Mouse (Mus musculus) thymus, postnatal 4 days (tissue): ENCODE results near the gene Tmem185b.
A peak's percentile ranks its signal among the peaks of the same experiment; 100 is the strongest.

Source experiments
- DNase-seq: peaks from one replicate; pipeline ENCODE4 v3.0.0; 2021

Tmem185b gene

DNA sequence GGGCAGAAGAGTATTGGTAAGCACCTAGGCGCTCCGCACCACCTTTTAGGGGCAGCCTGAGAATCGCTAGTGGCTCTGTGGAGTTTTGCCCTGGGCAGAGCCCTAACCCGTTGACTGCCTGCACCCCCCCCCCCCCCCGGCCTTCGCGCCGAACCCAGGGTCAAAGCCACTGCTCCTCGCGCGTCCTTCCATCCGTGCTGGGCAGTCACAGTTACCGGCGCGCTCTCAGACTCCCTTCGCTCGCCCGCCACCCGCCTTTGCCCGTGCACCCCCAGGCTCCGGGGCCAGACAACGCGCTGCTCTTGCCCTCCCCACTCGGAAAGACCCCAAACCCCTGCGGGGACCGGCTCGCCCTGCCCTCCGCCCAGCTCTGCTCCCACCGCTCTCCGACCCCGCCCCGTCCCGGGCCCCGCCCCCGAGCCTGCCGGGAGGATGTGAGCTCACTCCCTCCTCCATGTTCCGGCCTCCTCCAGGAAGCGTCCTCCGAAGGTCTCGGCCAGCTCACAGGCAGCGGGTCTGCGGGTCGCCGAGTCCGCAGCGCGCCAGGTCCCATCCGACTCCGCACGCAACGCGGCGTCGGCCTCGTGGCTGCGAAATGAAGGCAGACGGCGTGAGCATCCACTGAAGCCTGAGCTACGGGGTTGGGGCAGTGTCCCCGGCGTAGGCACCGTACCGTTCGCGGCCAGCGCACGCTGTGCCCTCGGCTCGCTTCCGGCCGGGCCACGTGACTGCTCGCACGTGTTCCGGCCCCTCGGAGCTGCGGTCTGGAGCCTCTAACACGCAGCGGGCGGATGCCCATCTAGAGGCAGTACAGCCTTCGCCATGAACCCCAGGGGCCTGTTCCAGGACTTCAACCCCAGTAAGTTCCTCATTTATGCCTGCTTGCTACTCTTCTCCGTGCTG lies at the start of gene Tmem185b:
Gene Tmem185b (plus strand): TSS at position 472 of the 903 bp plus-strand sequence.
- DNase-seq = peak; percentile 97

- DNase-seq = peak; percentile 38
These were observed 49.0 kb upstream of the Tmem185b start for GRCm38 (mm10) chr1:119476905-119477353.

DNA sequence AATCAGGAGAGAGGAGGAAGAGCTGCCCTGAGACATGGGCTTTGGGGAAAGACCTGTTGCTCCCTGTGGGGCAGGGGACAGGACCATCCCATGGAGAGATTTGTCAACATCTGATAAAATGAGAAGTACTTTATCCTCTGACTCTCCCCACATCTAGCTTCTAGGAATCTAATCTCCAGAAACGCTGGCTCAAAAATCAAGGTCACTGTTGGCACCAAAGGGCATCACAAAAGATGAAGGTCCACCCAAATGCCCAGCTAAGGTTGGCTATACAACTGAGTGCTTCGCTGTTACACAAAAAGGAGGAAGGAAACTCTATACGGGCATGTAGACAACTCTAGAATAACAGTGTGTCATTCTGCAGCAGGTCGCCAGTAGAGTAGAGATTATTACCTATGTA lies 46.3 kb upstream of the Tmem185b start:
- no peak for DNase-seq

- DNase-seq = no peak
These were observed 45.3 kb upstream of the Tmem185b start for GRCm38 (mm10) chr1:119480678-119481077.

DNA sequence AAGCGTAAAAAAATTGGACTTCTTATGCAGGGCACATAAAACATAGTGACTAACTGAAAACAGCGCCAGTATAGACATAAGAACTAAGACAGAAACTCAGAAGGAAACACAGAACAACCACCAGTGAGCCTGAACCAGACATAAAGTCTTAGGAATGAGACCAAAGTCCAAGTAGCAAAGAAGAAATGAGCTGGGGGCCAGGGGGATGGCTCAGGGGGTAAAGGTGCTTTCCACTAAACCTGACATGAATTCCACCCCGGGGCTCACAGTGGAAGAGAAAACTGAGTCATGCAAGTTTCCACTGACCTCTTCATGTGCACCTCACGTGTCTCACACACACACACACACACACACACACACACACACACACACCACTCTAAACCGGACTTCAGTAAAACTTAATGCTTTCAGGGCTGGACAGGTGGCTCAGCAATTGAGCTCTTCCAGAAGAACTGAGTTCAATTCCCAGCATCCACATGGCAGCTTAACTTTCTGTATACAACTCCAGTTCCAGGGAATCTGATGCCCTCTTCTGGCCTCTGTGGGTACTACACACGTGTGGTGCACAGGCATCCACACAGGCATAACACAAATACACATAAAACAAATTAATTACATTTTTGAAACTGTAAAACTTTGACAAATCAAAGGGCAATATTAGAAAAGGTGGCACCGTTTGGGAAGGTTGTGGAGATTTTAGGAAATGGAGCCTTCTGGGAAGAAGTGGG lies 44.6 kb upstream of the Tmem185b start:
- DNase-seq = peak; percentile 61

- DNase-seq = no peak
These were observed 43.1 kb upstream of the Tmem185b start for GRCm38 (mm10) chr1:119482891-119483290.

- peak; percentile 65 for DNase-seq
These were observed 41.5 kb upstream of the Tmem185b start for GRCm38 (mm10) chr1:119484457-119484856.

GRCm38 (mm10) chr1:119485825-119486224 lies 40.1 kb upstream of the Tmem185b start:
- no peak for DNase-seq

DNA sequence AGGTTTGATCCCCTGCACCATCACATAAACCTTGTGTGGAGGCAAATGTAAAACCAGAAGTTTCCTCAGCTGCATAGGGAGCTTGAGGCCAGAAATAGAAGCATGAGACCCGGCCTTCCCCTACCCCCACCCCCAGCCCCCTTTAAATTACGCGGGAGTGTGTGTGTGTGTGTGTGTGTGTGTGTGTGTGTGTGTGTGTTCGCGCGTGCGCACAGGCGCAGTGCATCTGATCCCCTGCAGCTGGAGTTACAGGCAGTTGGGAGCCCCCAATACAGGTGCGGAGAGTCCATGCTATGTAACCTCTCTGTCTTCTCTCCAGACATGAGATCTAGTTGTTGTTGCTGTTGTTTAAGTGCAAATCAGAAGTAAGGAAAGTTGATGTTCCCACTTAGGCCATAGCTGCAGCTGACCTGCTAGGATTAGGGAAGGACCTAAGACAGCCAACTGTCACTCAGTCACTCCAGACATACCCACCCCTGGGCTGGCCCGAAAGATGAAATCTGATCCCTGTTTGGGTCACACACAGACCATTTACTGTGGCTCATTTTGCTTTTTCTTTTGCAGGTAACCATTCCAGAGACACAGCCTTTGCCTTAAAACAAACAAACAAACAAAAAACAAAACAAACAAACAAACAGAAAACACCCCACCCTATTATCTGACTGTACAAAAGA lies 37.9 kb upstream of the Tmem185b start:
- peak; percentile 56 for DNase-seq

DNA sequence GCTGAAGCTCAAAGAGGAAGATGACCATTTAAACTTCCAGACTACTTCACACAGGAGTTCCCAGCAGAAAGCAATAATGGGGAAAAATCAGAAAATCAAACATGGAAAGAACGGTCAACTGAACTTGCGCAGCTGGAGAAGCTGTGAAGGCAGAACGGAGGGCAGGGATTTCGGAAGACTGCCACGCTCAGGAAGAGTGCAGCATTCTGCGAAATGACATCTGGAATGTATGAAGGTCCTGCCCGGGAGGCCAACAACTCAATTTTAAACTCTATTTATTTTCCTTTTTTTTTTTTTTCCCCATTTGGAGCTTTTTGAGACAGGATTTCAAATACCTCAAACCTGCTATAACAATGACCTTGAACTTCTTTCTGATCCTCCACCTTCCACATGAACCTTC lies 35.2 kb upstream of the Tmem185b start:
- no peak for DNase-seq

- DNase-seq = peak; percentile 65
These were observed 33.9 kb upstream of the Tmem185b start for GRCm38 (mm10) chr1:119492097-119492496.

DNA sequence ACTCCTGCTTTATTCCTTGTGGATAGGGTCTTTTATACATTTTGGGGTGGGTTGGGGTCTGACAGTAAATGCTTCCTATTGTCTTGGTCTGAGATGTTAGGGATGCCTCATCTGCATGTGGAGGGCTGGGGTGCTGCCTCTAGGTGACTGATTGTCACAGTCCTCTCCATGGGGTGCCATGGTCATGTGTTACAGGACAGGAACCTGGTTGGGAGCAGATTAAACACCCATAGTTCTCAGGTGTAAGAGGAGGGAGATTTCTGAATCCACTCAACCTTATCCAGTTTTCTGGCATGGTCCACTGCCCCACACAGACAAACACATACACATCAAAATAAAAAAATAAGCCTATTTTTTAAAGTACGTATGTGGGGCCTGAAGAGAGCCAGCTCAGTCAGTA lies 33.5 kb upstream of the Tmem185b start:
- DNase-seq = no peak

DNA sequence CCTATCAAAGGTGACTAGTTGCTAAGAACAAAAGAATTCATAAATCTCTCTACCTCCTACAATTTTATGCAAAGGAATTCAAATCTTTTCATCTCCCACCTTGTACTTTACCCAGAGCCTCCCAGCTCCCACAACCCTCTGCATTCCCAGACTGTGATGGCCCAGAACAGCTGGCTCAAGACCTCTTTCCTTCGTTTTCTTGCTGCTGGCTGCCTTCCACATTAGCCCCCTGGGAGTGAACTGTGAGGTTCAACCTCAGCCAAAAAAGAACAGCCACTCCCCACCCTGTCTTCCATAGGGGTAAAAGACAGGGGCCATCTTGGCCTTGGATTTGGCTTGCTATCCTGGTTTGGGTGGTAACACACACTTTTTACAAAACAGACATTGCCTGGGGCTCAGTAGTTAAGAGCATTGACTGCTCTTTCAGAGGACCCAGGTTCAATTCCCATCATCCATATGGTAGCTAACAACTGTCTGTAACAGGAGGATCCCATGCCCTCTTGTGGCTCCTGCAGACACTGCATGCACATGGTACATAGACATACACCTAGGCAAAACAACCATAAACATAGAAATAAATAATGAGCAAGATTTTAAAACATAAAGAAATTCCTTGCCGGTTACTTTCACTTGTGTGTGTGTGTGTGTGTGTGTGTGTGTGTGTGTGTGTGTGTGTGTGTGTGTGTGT lies 31.8 kb upstream of the Tmem185b start:
- peak; percentile 58 for DNase-seq

- DNase-seq = no peak
These were observed 31.1 kb upstream of the Tmem185b start for GRCm38 (mm10) chr1:119494712-119495395.

GRCm38 (mm10) chr1:119495396-119495775 lies 30.6 kb upstream of the Tmem185b start:
- DNase-seq = no peak

DNA sequence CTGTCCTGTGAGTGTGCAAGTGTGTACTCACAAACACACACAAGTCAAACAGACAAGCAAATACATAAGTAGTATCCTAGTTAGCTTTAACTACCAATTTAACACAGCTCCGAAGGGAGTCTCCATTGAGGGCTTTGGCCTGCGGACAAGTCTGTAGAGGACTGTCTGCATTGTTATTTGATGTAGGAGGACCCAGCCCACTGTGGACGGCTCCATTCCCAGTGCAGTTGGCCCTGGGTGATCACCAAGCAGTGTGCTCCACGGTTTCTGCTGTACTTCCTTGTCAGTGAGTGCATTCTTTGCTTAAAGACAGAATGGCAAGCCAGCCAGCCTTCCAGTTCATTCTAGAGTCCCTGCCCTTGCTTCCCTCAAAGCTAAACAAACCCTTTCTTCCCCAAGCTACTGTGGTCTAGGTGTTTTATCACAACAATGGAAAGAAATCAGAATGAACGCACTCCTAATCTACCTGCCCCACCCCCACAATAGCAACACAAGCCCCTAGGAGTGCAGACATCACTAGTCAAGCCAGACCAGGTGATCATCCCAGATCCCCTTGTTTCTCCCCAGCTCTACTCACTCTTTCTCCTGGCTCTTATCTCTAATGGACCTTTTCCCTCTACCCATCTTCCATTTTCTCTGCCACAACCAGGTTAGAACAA lies 28.5 kb upstream of the Tmem185b start:
- no peak for DNase-seq

GRCm38 (mm10) chr1:119498536-119499231 lies 27.3 kb upstream of the Tmem185b start:
- DNase-seq = no peak

GRCm38 (mm10) chr1:119499456-119499855 lies 26.5 kb upstream of the Tmem185b start:
- no peak for DNase-seq

GRCm38 (mm10) chr1:119501881-119502280 lies 24.1 kb upstream of the Tmem185b start:
- DNase-seq = no peak

DNA sequence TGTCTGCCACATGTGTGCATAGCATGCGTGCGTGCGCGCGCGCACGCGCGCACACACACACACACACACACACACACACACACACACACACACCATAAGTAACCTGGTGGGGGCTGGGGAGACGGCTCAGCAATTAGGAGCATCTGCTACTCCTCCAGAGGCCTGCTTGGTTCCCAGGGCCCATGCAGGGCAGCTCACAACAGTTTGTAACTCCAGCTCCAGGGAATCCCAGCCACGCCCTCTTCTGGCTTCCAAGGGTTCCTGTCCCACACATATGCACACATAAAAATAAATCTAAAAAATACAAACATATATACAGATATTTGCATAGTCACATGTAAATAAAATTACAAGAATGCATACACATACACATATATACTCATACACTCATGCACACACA lies 23.2 kb upstream of the Tmem185b start:
- DNase-seq = no peak

- DNase-seq = no peak
These were observed 22.8 kb upstream of the Tmem185b start for GRCm38 (mm10) chr1:119503181-119503580.
